Mouse (Mus musculus): ENCODE results near the gene Fcgr4.

GRCm38 (mm10) chr1:170989656-170990055 lies 29.1 kb upstream of the Fcgr4 start:
- TF ChIP-seq POLR2A (IDR thresholded peaks at IDR 0.05; ENCODE audit: insufficient read depth, low read depth, low read length) (no peak), CTCF (IDR thresholded peaks at IDR 0.05) (no peak), EP300 (IDR thresholded peaks at IDR 0.05; ENCODE audit: insufficient read depth, low read depth, low read length) (no peak)
